Mouse (Mus musculus) right cerebral cortex, adult 2 months (tissue): ENCODE results near the gene Crocc.

Source experiments
- DNase-seq, 2 experiments: peaks; one replicate each; pipeline ENCODE4 v3.0.0; 2021 to 2022; ENCODE audit warnings: low spot score in 2 of 2

Crocc gene

GRCm38 (mm10) chr4:140986711-140987395 lies 73.5 kb downstream of the Crocc start, which contains the start of gene Atp13a2:
Gene Atp13a2 (plus strand): TSS chr4:140986873.
- peak; percentile 91 to 96 for DNase-seq

GRCm38 (mm10) chr4:140986024-140986710 lies 74.2 kb downstream of the Crocc start:
- DNase-seq: no peak

GRCm38 (mm10) chr4:140984544-140984943 lies 75.8 kb downstream of the Crocc start:
- no peak for DNase-seq

GRCm38 (mm10) chr4:140983442-140983841 lies 76.9 kb downstream of the Crocc start:
- DNase-seq: no peak

GRCm38 (mm10) chr4:140982808-140983207 lies 77.5 kb downstream of the Crocc start:
- no peak for DNase-seq

GRCm38 (mm10) chr4:140981605-140982004 lies 78.7 kb downstream of the Crocc start:
- no peak for DNase-seq

- no peak for DNase-seq
These were observed 82.3 kb downstream of the Crocc start for GRCm38 (mm10) chr4:140977886-140978692.

GRCm38 (mm10) chr4:140977278-140977677 lies 83.1 kb downstream of the Crocc start:
- no peak for DNase-seq

- DNase-seq: no peak
These were observed 85.0 kb downstream of the Crocc start for GRCm38 (mm10) chr4:140975356-140975755.

GRCm38 (mm10) chr4:140974408-140974807 lies 85.9 kb downstream of the Crocc start:
- DNase-seq: no peak

- DNase-seq: no peak
These were observed 88.7 kb downstream of the Crocc start for GRCm38 (mm10) chr4:140971691-140972090.

- no peak for DNase-seq
These were observed 92.8 kb downstream of the Crocc start for GRCm38 (mm10) chr4:140967386-140968159.
